Mouse (Mus musculus): ENCODE data around the gene BC061212.
"Not testable (repeated sequence)": the region's sequence is repeated elsewhere in the genome, so short reads cannot be mapped to it uniquely, and the experiment has no call there.

Gene BC061212

GRCm38 (mm10) chr5:94070445-94070844 is at the start of gene BC061212:
Gene BC061212 (minus strand): TSS chr5:94070545.
- not testable (repeated sequence) for DNase-seq (ENCODE audit: low spot score in 2 of 2)

- DNase-seq (ENCODE audit: low spot score in 2 of 2), result not testable (repeated sequence)
Observed at GRCm38 (mm10) chr5:94076085-94076484, 5.7 kb upstream of the BC061212 start, which contains the start of gene Gm6351. Gene Gm6351 (plus strand): TSS chr5:94076385.

All from frontal cortex, postnatal 25 days (tissue).